18 mouse cellular contexts compared by ENCODE assay signal in genomic region chr8:87937211-87937610, GRCm38 (mm10). TPM values are rescaled to one million over a fixed set of nuclear protein-coding genes. Genes with fewer than 3 reads are reported as not detected.
DNase-seq lines count a peak whose midpoint lies in the region; ATAC-seq and TF ChIP-seq lines count a peak whose summit lies in the region.
"Had no signal": no experiment of that assay in that cellular context is flagged by ENCODE, and none has a peak within 500 bp of the region (broad histone marks: within the 10 kb centered on the region; RNA-seq: fewer than 3 reads in every experiment).

No protein-coding gene starts in this region.

- no peaks in the 10 kb centered on the region for H3K36me3 ChIP-seq in kidney, embryonic 15.5 days
- no peaks in the 10 kb centered on the region for H3K36me3 ChIP-seq in hindbrain, embryonic 12.5 days
- no peaks in the 10 kb centered on the region for H3K36me3 ChIP-seq in midbrain, embryonic 14.5 days (ENCODE audit: control insufficient read depth, insufficient read depth, low read length)
- H3K36me3 ChIP-seq: heart, embryonic 10.5 days; liver, embryonic 12.5 days had no signal

- no peak for ATAC-seq in kidney, embryonic 15.5 days (replicated peaks; ENCODE audit: low FRiP score)
- ATAC-seq in hindbrain, embryonic 12.5 days (ENCODE audit: low FRiP score) = no peak
- no peak for ATAC-seq in midbrain, embryonic 14.5 days (ENCODE audit: low FRiP score, low TSS enrichment)
- ATAC-seq: liver, embryonic 12.5 days had no signal

- H3K9me3 ChIP-seq in kidney, embryonic 15.5 days (replicated peaks) = no peaks in the 10 kb centered on the region
- no peaks in the 10 kb centered on the region for H3K9me3 ChIP-seq in hindbrain, embryonic 12.5 days (replicated peaks)
- H3K9me3 ChIP-seq in midbrain, embryonic 14.5 days (ENCODE audit: control insufficient read depth, low read length) = no peaks in the 10 kb centered on the region
- H3K9me3 ChIP-seq: heart, embryonic 10.5 days; liver, embryonic 12.5 days had no signal

- no peak for DNase-seq in kidney, adult 8-10 months
- DNase-seq in brain, embryonic 14.5 days (ENCODE audit: low read depth) = peak; percentile 87
- DNase-seq in midbrain, embryonic 14.5 days = no peak
- no peak for DNase-seq in cerebellum, adult 11-12 months
- DNase-seq in heart, adult 18-20 months = no peak
- DNase-seq: cerebellum, adult 18-20 months; gastrocnemius, postnatal 10 days; lung, postnatal 10 days; right cerebral cortex, adult 18-20 months; spleen, adult 18-20 months; thymus, postnatal 4 days had no signal

- no peak for TF ChIP-seq POLR2A in brain, embryonic 14.5 days (IDR thresholded peaks at IDR 0.05; ENCODE audit: borderline replicate concordance, extremely low read depth, insufficient read depth, insufficient read length, poor library complexity, severe bottlenecking)

- no peak overlapping the region for H3K4me2 ChIP-seq in kidney, embryonic 15.5 days
- H3K4me2 ChIP-seq in hindbrain, embryonic 12.5 days (replicated peaks) = no peak overlapping the region
- H3K4me2 ChIP-seq in midbrain, embryonic 14.5 days (ENCODE audit: low read length) = no peak overlapping the region
- H3K4me2 ChIP-seq: liver, embryonic 12.5 days had no signal

- H3K4me3 ChIP-seq in kidney, embryonic 15.5 days (replicated peaks) = no peak overlapping the region
- H3K4me3 ChIP-seq in hindbrain, embryonic 12.5 days = no peak overlapping the region
- H3K4me3 ChIP-seq in midbrain, embryonic 14.5 days (replicated peaks; ENCODE audit: low read depth, low read length) = no peak overlapping the region
- H3K4me3 ChIP-seq: liver, embryonic 12.5 days had no signal

- 79% methylated on average over 3 of the region's 3 CpGs for WGBS in kidney, embryonic 15.5 days
- WGBS in hindbrain, embryonic 12.5 days = 55% methylated on average over 3 of the region's 3 CpGs
- 53% methylated on average over 3 of the region's 3 CpGs for WGBS in midbrain, embryonic 14.5 days

- H3K9ac ChIP-seq in kidney, embryonic 15.5 days = no peak overlapping the region
- no peak overlapping the region for H3K9ac ChIP-seq in hindbrain, embryonic 12.5 days
- H3K9ac ChIP-seq in midbrain, embryonic 14.5 days (replicated peaks; ENCODE audit: low read length) = no peak overlapping the region
- H3K9ac ChIP-seq: liver, embryonic 12.5 days had no signal

- H3K27me3 ChIP-seq in kidney, embryonic 15.5 days = no peaks in the 10 kb centered on the region
- H3K27me3 ChIP-seq in hindbrain, embryonic 12.5 days = no peaks in the 10 kb centered on the region
- no peaks in the 10 kb centered on the region for H3K27me3 ChIP-seq in midbrain, embryonic 14.5 days (ENCODE audit: control insufficient read depth, insufficient read depth, low read length)

- 0 out of 2 replicates have a peak overlapping the region, but pooled peaks have one; percentile 94 for H3K27ac ChIP-seq in kidney, embryonic 15.5 days
- 0 out of 2 replicates have a peak overlapping the region, but pooled peaks have one; percentile 82 for H3K27ac ChIP-seq in hindbrain, embryonic 12.5 days
- H3K27ac ChIP-seq in midbrain, embryonic 14.5 days (replicated peaks; ENCODE audit: low read depth, low read length) = 0 out of 2 replicates have a peak overlapping the region, but pooled peaks have one; percentile 5
- H3K27ac ChIP-seq: liver, embryonic 12.5 days had no signal

- no peak for TF ChIP-seq CTCF in brain, embryonic 14.5 days (IDR thresholded peaks at IDR 0.05; ENCODE audit: borderline replicate concordance, extremely low read depth, insufficient read depth, insufficient read length)

- peaks cover 67% of the 10 kb centered on the region for H3K4me1 ChIP-seq in kidney, embryonic 15.5 days
- peaks cover 72% of the 10 kb centered on the region for H3K4me1 ChIP-seq in hindbrain, embryonic 12.5 days
- peaks cover 60% of the 10 kb centered on the region for H3K4me1 ChIP-seq in midbrain, embryonic 14.5 days (ENCODE audit: control insufficient read depth, insufficient read depth, low read length)

RNA-seq across cellular contexts. Expression of gene Zfp423, which starts 22.2 kb away (rescaled TPM):
- polyA plus RNA-seq in kidney, embryonic 15.5 days (2015; fragmentation: Nextera tagmentation; extraction: Ambion mirVana) = 9.2 and 10.9 TPM in 2 replicates
- polyA plus RNA-seq in brain, embryonic 14.5 days (2012; rRNA removed) = 58.6 and 113 TPM in 2 replicates
- polyA plus RNA-seq in hindbrain, embryonic 12.5 days (2016; fragmentation: Nextera tagmentation; extraction: Ambion mirVana) = 58.1 and 63.0 TPM in 2 replicates
- 44.0 and 63.0 TPM in 2 replicates for polyA plus RNA-seq in midbrain, embryonic 14.5 days (2014; fragmentation: Nextera tagmentation; extraction: Ambion mirVana)
- 1 to 10 TPM; 3.6 to 4.9 TPM for total RNA-seq in heart, adult 18-20 months (2021)
- total RNA-seq: hematopoietic stem cell, adult 5-6 weeks; MEL; neutrophil, adult 5-6 weeks had no signal

Comparison
In these comparisons a context has a peak if more than half of its experiments do, and no peak if none do; other contexts are left out.
1. H3K27ac ChIP-seq: peak in every context shown above with its lines; median percentile 94 in kidney, embryonic 15.5 days; 82 in hindbrain, embryonic 12.5 days; 5 in midbrain, embryonic 14.5 days.